Mouse (Mus musculus): ENCODE results near the gene Zfp940. TPM values are rescaled to one million over a fixed set of nuclear protein-coding genes. Genes with fewer than 3 reads are reported as not detected.

The Zfp940 gene
- 12.2 and 14.4 TPM in 2 replicates for polyA plus RNA-seq (2012; rRNA removed)

GRCm38 (mm10) chr7:29853219-29853842 lies at the start of gene Zfp940:
Gene Zfp940 (minus strand): TSS chr7:29853669.

GRCm38 (mm10) chr7:29859532-29860517 lies 6.4 kb upstream of the Zfp940 start, which contains the start of gene Zfp420:
Gene Zfp420 (plus strand): TSS chr7:29859979.

GRCm38 (mm10) chr7:29815910-29816429 lies 37.5 kb downstream of the Zfp940 start, which contains the start of gene Zfp790:
Gene Zfp790 (plus strand): TSS chr7:29816114.

GRCm38 (mm10) chr7:29783871-29784551 lies 69.5 kb downstream of the Zfp940 start, which contains the start of gene Zfp30:
Gene Zfp30 (plus strand): TSS chr7:29783998.

Other genes with a start within 250 kb of the Zfp940 start
- 1.4 and 1.8 TPM in 2 replicates for gene Catsperg2, start 126.6 kb downstream of the Zfp940 start, polyA plus RNA-seq (2012; rRNA removed)
- gene Zfp84, start 85.1 kb downstream of the Zfp940 start, polyA plus RNA-seq (2012; rRNA removed) = 14.8 TPM in 2 replicates
- gene Zfp30, start 69.7 kb downstream of the Zfp940 start, polyA plus RNA-seq (2012; rRNA removed) = 11.8 and 12.2 TPM in 2 replicates
- gene Zfp790, start 37.6 kb downstream of the Zfp940 start, polyA plus RNA-seq (2012; rRNA removed) = 14.6 and 14.8 TPM in 2 replicates
- 19.3 and 20.7 TPM in 2 replicates for gene Zfp420, start 6.3 kb upstream of the Zfp940 start, polyA plus RNA-seq (2012; rRNA removed)
- 12.5 and 12.9 TPM in 2 replicates for gene Zfp27, start 52.9 kb upstream of the Zfp940 start, polyA plus RNA-seq (2012; rRNA removed)
- gene Zfp383, start 54.6 kb upstream of the Zfp940 start, polyA plus RNA-seq (2012; rRNA removed) = 14.5 and 15.1 TPM in 2 replicates
- gene Zfp74, start 100.4 kb upstream of the Zfp940 start, polyA plus RNA-seq (2012; rRNA removed) = 16.3 and 18.0 TPM in 2 replicates
- 4.2 and 5.2 TPM in 2 replicates for gene Zfp568, start 130.3 kb upstream of the Zfp940 start, polyA plus RNA-seq (2012; rRNA removed)
- gene Zfp14, start 197.7 kb upstream of the Zfp940 start, polyA plus RNA-seq (2012; rRNA removed) = 13.6 and 14.4 TPM in 2 replicates
- 5.2 and 5.8 TPM in 2 replicates for gene Zfp82, start 219.2 kb upstream of the Zfp940 start, polyA plus RNA-seq (2012; rRNA removed)
- gene Gm26920, start 236.7 kb upstream of the Zfp940 start, polyA plus RNA-seq (2012; rRNA removed) = 0.21 and 0.54 TPM in 2 replicates
- 11.0 and 11.6 TPM in 2 replicates for gene Zfp566, start 236.9 kb upstream of the Zfp940 start, polyA plus RNA-seq (2012; rRNA removed)
- gene Zfp260, start 241.1 kb upstream of the Zfp940 start, polyA plus RNA-seq (2012; rRNA removed) = 41.1 and 42.5 TPM in 2 replicates